Mouse (Mus musculus) urinary bladder, postnatal 36 days (tissue): ENCODE measurements around the gene Atcay.
"Not testable (repeated sequence)": the region's sequence is repeated elsewhere in the genome, so short reads cannot be mapped to it uniquely, and the experiment has no call there.

ENCODE experiments used
- DNase-seq, 2 experiments: peaks; one replicate each; pipeline ENCODE4 v3.0.0; 2022; ENCODE audit warnings: low spot score in 2 of 2, mixed read lengths in 1 of 2

The Atcay gene

GRCm38 (mm10) chr10:81179451-81180342 lies 50.9 kb downstream of the Atcay start:
- no peak for DNase-seq

GRCm38 (mm10) chr10:81178927-81179326 lies 51.7 kb downstream of the Atcay start:
- DNase-seq, result no peak

GRCm38 (mm10) chr10:81177958-81178712 lies 52.5 kb downstream of the Atcay start:
- no peak for DNase-seq

GRCm38 (mm10) chr10:81177491-81177925 lies 53.1 kb downstream of the Atcay start:
- DNase-seq, result no peak

- DNase-seq, result peak; percentile 98 to 99
These were observed 54.0 kb downstream of the Atcay start, which contains the start of gene Eef2 for GRCm38 (mm10) chr10:81176466-81177271. Eef2 (plus strand) TSS chr10:81176631.

GRCm38 (mm10) chr10:81175936-81176465 lies 54.6 kb downstream of the Atcay start:
- peak in 1 of 2 experiments; percentile 57 for DNase-seq

GRCm38 (mm10) chr10:81175345-81175701 lies 55.3 kb downstream of the Atcay start:
- not testable (repeated sequence) for DNase-seq

GRCm38 (mm10) chr10:81174617-81175344 lies 55.9 kb downstream of the Atcay start:
- peak; percentile 82 to 88 for DNase-seq

GRCm38 (mm10) chr10:81173132-81173531 lies 57.5 kb downstream of the Atcay start:
- DNase-seq, result peak in 1 of 2 experiments; percentile 79

GRCm38 (mm10) chr10:81169411-81169900 lies 61.2 kb downstream of the Atcay start:
- not testable (repeated sequence) for DNase-seq

- DNase-seq, result peak; percentile 79 to 88
These were observed 62.0 kb downstream of the Atcay start for GRCm38 (mm10) chr10:81168521-81169244.

GRCm38 (mm10) chr10:81168087-81168431 lies 62.6 kb downstream of the Atcay start:
- DNase-seq, result no peak

GRCm38 (mm10) chr10:81167200-81168086 lies 63.2 kb downstream of the Atcay start, which contains the start of gene Pias4:
Pias4 (minus strand) TSS chr10:81167923.
- peak; percentile 100 for DNase-seq

GRCm38 (mm10) chr10:81165118-81165517 lies 65.5 kb downstream of the Atcay start:
- DNase-seq, result no peak

- DNase-seq, result no peak
These were observed 68.3 kb downstream of the Atcay start for GRCm38 (mm10) chr10:81162318-81162652.

- DNase-seq, result no peak
These were observed 68.9 kb downstream of the Atcay start for GRCm38 (mm10) chr10:81161602-81162317.

GRCm38 (mm10) chr10:81154736-81155135 lies 75.9 kb downstream of the Atcay start:
- DNase-seq, result no peak
